Mouse (Mus musculus) adrenal gland, postnatal 4 days (tissue): Measurements from ENCODE around the gene Nectin1. TPM values are rescaled to one million over a fixed set of nuclear protein-coding genes. Genes with fewer than 3 reads are reported as not detected.

Experiments
- DNase-seq, 2 experiments: peaks; one replicate each; pipeline ENCODE4 v3.0.0; 2021 to 2022; ENCODE audit warnings: low spot score in 2 of 2, mixed read lengths in 2 of 2
- long read RNA-seq, 2 experiments: library from polyadenylated mRNA; stranded (forward); transcript quantifications; one replicate each; pipeline ENCODE4 v2.0.0; 2021
- total RNA-seq, 2 experiments: library from RNA; stranded (reverse); gene quantifications; 2 replicates each; pipeline ENCODE4 v1.2.3; 2021

The Nectin1 gene
- total RNA-seq = 10 to 100 TPM; 22.0 to 22.5 TPM
- long read RNA-seq, experiment 1, partial matches to known transcripts = 0 of 4 reads
- long read RNA-seq, experiment 1, other reads (novel, unspliced or antisense) = 4 of 4 reads
- long read RNA-seq, experiment 2, partial matches to known transcripts = 0 of 4 reads
- long read RNA-seq, experiment 2, other reads (novel, unspliced or antisense) = 4 of 4 reads

GRCm38 (mm10) chr9:43743647-43744137 lies at the start of gene Nectin1:
Nectin1 (plus strand) TSS chr9:43743984.
- DNase-seq = peak; percentile 63 to 75

- peak; percentile 46 to 48 for DNase-seq
Observed at GRCm38 (mm10) chr9:43698080-43698712, 45.6 kb upstream of the Nectin1 start.

- no peak for DNase-seq
Observed at GRCm38 (mm10) chr9:43698841-43699240, 44.9 kb upstream of the Nectin1 start.

- DNase-seq = no peak
Observed at GRCm38 (mm10) chr9:43699417-43700225, 44.2 kb upstream of the Nectin1 start.

- DNase-seq = no peak
Observed at GRCm38 (mm10) chr9:43700226-43700579, 43.6 kb upstream of the Nectin1 start.

GRCm38 (mm10) chr9:43701748-43702147 lies 42.0 kb upstream of the Nectin1 start:
- DNase-seq = no peak

GRCm38 (mm10) chr9:43707571-43707970 lies 36.2 kb upstream of the Nectin1 start:
- no peak for DNase-seq

- peak in 1 of 2 experiments; percentile 16 for DNase-seq
Observed at GRCm38 (mm10) chr9:43708715-43709114, 35.1 kb upstream of the Nectin1 start.

- no peak for DNase-seq
Observed at GRCm38 (mm10) chr9:43713432-43713831, 30.4 kb upstream of the Nectin1 start.

- no peak for DNase-seq
Observed at GRCm38 (mm10) chr9:43719407-43719839, 24.4 kb upstream of the Nectin1 start.

- DNase-seq = no peak
Observed at GRCm38 (mm10) chr9:43720046-43720445, 23.7 kb upstream of the Nectin1 start.

- DNase-seq = no peak
Observed at GRCm38 (mm10) chr9:43724093-43724492, 19.7 kb upstream of the Nectin1 start.

- no peak for DNase-seq
Observed at GRCm38 (mm10) chr9:43729450-43730266, 14.1 kb upstream of the Nectin1 start.

GRCm38 (mm10) chr9:43730284-43731027 lies 13.3 kb upstream of the Nectin1 start:
- no peak for DNase-seq

- no peak for DNase-seq
Observed at GRCm38 (mm10) chr9:43731880-43732279, 11.9 kb upstream of the Nectin1 start.

GRCm38 (mm10) chr9:43732671-43733070 lies 11.1 kb upstream of the Nectin1 start:
- DNase-seq = no peak

GRCm38 (mm10) chr9:43734952-43735351 lies 8.8 kb upstream of the Nectin1 start:
- DNase-seq = no peak

GRCm38 (mm10) chr9:43736046-43736730 lies 7.6 kb upstream of the Nectin1 start:
- no peak for DNase-seq

GRCm38 (mm10) chr9:43737331-43737730 lies 6.5 kb upstream of the Nectin1 start:
- no peak for DNase-seq

- DNase-seq = no peak
Observed at GRCm38 (mm10) chr9:43737871-43738292, 5.9 kb upstream of the Nectin1 start.
